Mouse (Mus musculus): ENCODE results near the gene Olfr380. TPM values are rescaled to one million over a fixed set of nuclear protein-coding genes. Genes with fewer than 3 reads are reported as not detected.

Olfr380 gene
- polyA plus RNA-seq (2012; rRNA removed) = not detected in 2 replicates

GRCm38 (mm10) chr11:73457408-73457807 is at the start of gene Olfr380:
Gene Olfr380, minus strand, starts transcription at chr11:73457508.
- 81% methylated on average over 1 of the region's 1 CpGs for WGBS
- H3K4me1 ChIP-seq (ENCODE audit: control insufficient read depth, insufficient read depth, low read length) = no peaks in the 10 kb centered on the region
- TF ChIP-seq CTCF (IDR thresholded peaks at IDR 0.05; ENCODE audit: insufficient read depth, low read length) = no peak
- no peak for TF ChIP-seq POLR2A (IDR thresholded peaks at IDR 0.05; ENCODE audit: borderline replicate concordance, extremely low read depth, low read depth, low read length)
- H3K4me3 ChIP-seq (replicated peaks; ENCODE audit: extremely low read depth, low read depth, low read length) = no peak within 1 kb of the TSS
- no peak for DNase-seq

GRCm38 (mm10) chr11:73491503-73491902 is 34.2 kb upstream of the Olfr380 start, which contains the start of gene Olfr381:
Gene Olfr381, minus strand, starts transcription at chr11:73491603.
- Histone ChIP-seq H3K4me3 (replicated peaks; ENCODE audit: extremely low read depth, low read depth, low read length) (no peak within 1 kb of the TSS), H3K4me1 (ENCODE audit: control insufficient read depth, insufficient read depth, low read length) (no peaks in the 10 kb centered on the region)
- no peak for TF ChIP-seq CTCF (IDR thresholded peaks at IDR 0.05; ENCODE audit: insufficient read depth, low read length)
- TF ChIP-seq POLR2A (IDR thresholded peaks at IDR 0.05; ENCODE audit: borderline replicate concordance, extremely low read depth, low read depth, low read length) = no peak
- no peak for DNase-seq

- 86% methylated on average over 1 of the region's 1 CpGs for WGBS
- H3K4me3 ChIP-seq (replicated peaks; ENCODE audit: extremely low read depth, low read depth, low read length) = no peak within 1 kb of the TSS
- TF ChIP-seq CTCF (IDR thresholded peaks at IDR 0.05; ENCODE audit: insufficient read depth, low read length) (no peak), POLR2A (IDR thresholded peaks at IDR 0.05; ENCODE audit: borderline replicate concordance, extremely low read depth, low read depth, low read length) (no peak)
- DNase-seq = no peak
- H3K4me1 ChIP-seq (ENCODE audit: control insufficient read depth, insufficient read depth, low read length) = no peaks in the 10 kb centered on the region
Measured at GRCm38 (mm10) chr11:73428377-73428776, 28.9 kb downstream of the Olfr380 start, which contains the start of gene Olfr378. Gene Olfr378, minus strand, starts transcription at chr11:73428477.

Other genes with a start within 250 kb of the Olfr380 start
- 0.09 and 0.55 TPM in 2 replicates for gene Trpv1, start 223.2 kb downstream of the Olfr380 start, polyA plus RNA-seq (2012; rRNA removed)
- gene Trpv3, start 190.1 kb downstream of the Olfr380 start, polyA plus RNA-seq (2012; rRNA removed) = 0.14 and 0.49 TPM in 2 replicates
- 1.5 and 2.2 TPM in 2 replicates for gene Aspa, start 127.9 kb downstream of the Olfr380 start, polyA plus RNA-seq (2012; rRNA removed)
- gene Gm49340, start 127.8 kb downstream of the Olfr380 start, polyA plus RNA-seq (2012; rRNA removed) = 0.05 TPM in 1 of 2 replicates, not detected in the other
- gene Spata22, start 127.8 kb downstream of the Olfr380 start, polyA plus RNA-seq (2012; rRNA removed) = not detected in 2 replicates
- not detected in 2 replicates for gene Olfr20, start 106.7 kb downstream of the Olfr380 start, polyA plus RNA-seq (2012; rRNA removed)
- gene Olfr376, start 86.3 kb downstream of the Olfr380 start, polyA plus RNA-seq (2012; rRNA removed) = not detected in 2 replicates
- gene Olfr1, start 57.9 kb downstream of the Olfr380 start, polyA plus RNA-seq (2012; rRNA removed) = not detected in 2 replicates
- not detected in 2 replicates for gene Olfr378, start 29.0 kb downstream of the Olfr380 start, polyA plus RNA-seq (2012; rRNA removed)
- gene Olfr381, start 34.1 kb upstream of the Olfr380 start, polyA plus RNA-seq (2012; rRNA removed) = not detected in 2 replicates
- gene Olfr382, start 59.7 kb upstream of the Olfr380 start, polyA plus RNA-seq (2012; rRNA removed) = not detected in 2 replicates
- not detected in 2 replicates for gene Olfr385, start 135.5 kb upstream of the Olfr380 start, polyA plus RNA-seq (2012; rRNA removed)
- not detected in 2 replicates for gene Olfr384, start 141.1 kb upstream of the Olfr380 start, polyA plus RNA-seq (2012; rRNA removed)
- gene Zfp735, start 231.3 kb upstream of the Olfr380 start, polyA plus RNA-seq (2012; rRNA removed) = not detected in 2 replicates